Mouse (Mus musculus): ENCODE data around the gene St8sia4. TPM values are rescaled to one million over a fixed set of nuclear protein-coding genes. Genes with fewer than 3 reads are reported as not detected.

The St8sia4 gene
- 1 to 10 TPM; 4.9 to 6.5 TPM for total RNA-seq (2021)

GRCm38 (mm10) chr1:95667435-95668252 lies at the start of gene St8sia4:
Gene St8sia4 (minus strand): TSS chr1:95667571.
- DNase-seq: peak; percentile 72

- DNase-seq: no peak
These were observed 41.8 kb upstream of the St8sia4 start for GRCm38 (mm10) chr1:95709181-95709580.

GRCm38 (mm10) chr1:95699903-95700302 lies 32.5 kb upstream of the St8sia4 start:
- no peak for DNase-seq

- DNase-seq: no peak
These were observed 6.7 kb upstream of the St8sia4 start for GRCm38 (mm10) chr1:95674052-95674451.

- DNase-seq: peak; percentile 5
These were observed 958 bp upstream of the St8sia4 start for GRCm38 (mm10) chr1:95668253-95668805.

GRCm38 (mm10) chr1:95666541-95667320 lies 640 bp downstream of the St8sia4 start:
- DNase-seq: no peak

- DNase-seq: peak; percentile 14
These were observed 1.4 kb downstream of the St8sia4 start for GRCm38 (mm10) chr1:95665951-95666484.

- peak; percentile 9 for DNase-seq
These were observed 2.2 kb downstream of the St8sia4 start for GRCm38 (mm10) chr1:95664969-95665702.

GRCm38 (mm10) chr1:95664321-95664825 lies 3.0 kb downstream of the St8sia4 start:
- no peak for DNase-seq

- DNase-seq: no peak
These were observed 10.2 kb downstream of the St8sia4 start for GRCm38 (mm10) chr1:95657051-95657668.

GRCm38 (mm10) chr1:95655564-95655963 lies 11.8 kb downstream of the St8sia4 start:
- DNase-seq: no peak

GRCm38 (mm10) chr1:95653445-95653844 lies 13.9 kb downstream of the St8sia4 start:
- DNase-seq: no peak

GRCm38 (mm10) chr1:95644292-95644691 lies 23.1 kb downstream of the St8sia4 start:
- no peak for DNase-seq

GRCm38 (mm10) chr1:95639001-95639400 lies 28.4 kb downstream of the St8sia4 start:
- DNase-seq: no peak

GRCm38 (mm10) chr1:95624376-95624775 lies 43.0 kb downstream of the St8sia4 start:
- no peak for DNase-seq

GRCm38 (mm10) chr1:95618647-95619046 lies 48.7 kb downstream of the St8sia4 start:
- no peak for DNase-seq

GRCm38 (mm10) chr1:95618125-95618524 lies 49.2 kb downstream of the St8sia4 start:
- DNase-seq: no peak

GRCm38 (mm10) chr1:95610017-95610416 lies 57.4 kb downstream of the St8sia4 start:
- DNase-seq: no peak

- no peak for DNase-seq
These were observed 58.3 kb downstream of the St8sia4 start for GRCm38 (mm10) chr1:95609045-95609444.

GRCm38 (mm10) chr1:95605458-95605857 lies 61.9 kb downstream of the St8sia4 start:
- DNase-seq: no peak

- DNase-seq: no peak
These were observed 69.3 kb downstream of the St8sia4 start for GRCm38 (mm10) chr1:95598108-95598507.

- DNase-seq: no peak
These were observed 70.5 kb downstream of the St8sia4 start for GRCm38 (mm10) chr1:95596825-95597224.

Data from heart, postnatal 4 days (tissue).